Comparison of ENCODE assay signal across 8 mouse cellular contexts in genomic region chr10:21465806-21466377, GRCm38 (mm10).
DNase-seq lines count a peak whose midpoint lies in the region; ATAC-seq lines count a peak whose summit lies in the region.

No protein-coding gene starts in this region.

- peak; percentile 17 for DNase-seq in forebrain, embryonic 10.5 days (ENCODE audit: extremely low spot score, low spot score)
- DNase-seq in kidney, adult 18-20 months = no peak
- peak; percentile 17 for DNase-seq in urinary bladder, postnatal 14 days (ENCODE audit: low spot score)
- no peak for DNase-seq in urinary bladder, adult 18-20 months (ENCODE audit: low spot score in 2 of 2)
- no peak for DNase-seq in left cerebral cortex, postnatal 25 days (ENCODE audit: low spot score in 2 of 2)

- no peak for ATAC-seq in forebrain, embryonic 12.5 days (ENCODE audit: low FRiP score)
- no peak for ATAC-seq in kidney, embryonic 15.5 days (replicated peaks; ENCODE audit: low FRiP score)
- ATAC-seq in megakaryocyte progenitor cell, adult 5-6 weeks (replicated peaks; ENCODE audit: poor library complexity) = no peak

- H3K4me2 ChIP-seq in forebrain, embryonic 12.5 days = no peak overlapping the region
- H3K4me2 ChIP-seq in kidney, embryonic 15.5 days = peak overlapping the region; percentile 40

- H3K36me3 ChIP-seq in forebrain, embryonic 10.5 days (replicated peaks) = no peaks in the 10 kb centered on the region
- H3K36me3 ChIP-seq in forebrain, embryonic 12.5 days (replicated peaks) = no peaks in the 10 kb centered on the region
- no peaks in the 10 kb centered on the region for H3K36me3 ChIP-seq in kidney, embryonic 15.5 days

- no peaks in the 10 kb centered on the region for H3K9me3 ChIP-seq in forebrain, embryonic 10.5 days
- H3K9me3 ChIP-seq in forebrain, embryonic 12.5 days = no peaks in the 10 kb centered on the region
- no peaks in the 10 kb centered on the region for H3K9me3 ChIP-seq in kidney, embryonic 15.5 days (replicated peaks)

- no peak overlapping the region for H3K4me3 ChIP-seq in forebrain, embryonic 10.5 days
- H3K4me3 ChIP-seq in forebrain, embryonic 12.5 days (replicated peaks) = no peak overlapping the region
- H3K4me3 ChIP-seq in kidney, embryonic 15.5 days (replicated peaks) = no peak overlapping the region

- peaks cover 69% of the 10 kb centered on the region for H3K27me3 ChIP-seq in forebrain, embryonic 10.5 days (ENCODE audit: poor library complexity, severe bottlenecking)
- peaks cover 30% of the 10 kb centered on the region for H3K27me3 ChIP-seq in forebrain, embryonic 12.5 days
- no peaks in the 10 kb centered on the region for H3K27me3 ChIP-seq in kidney, embryonic 15.5 days

- WGBS in forebrain, embryonic 10.5 days = 67% methylated on average over 7 of the region's 7 CpGs
- 67% methylated on average over 7 of the region's 7 CpGs for WGBS in forebrain, embryonic 12.5 days
- 45% methylated on average over 7 of the region's 7 CpGs for WGBS in kidney, embryonic 15.5 days

- H3K4me1 ChIP-seq in forebrain, embryonic 10.5 days = peaks cover 40% of the 10 kb centered on the region
- H3K4me1 ChIP-seq in forebrain, embryonic 12.5 days = peaks cover 11% of the 10 kb centered on the region
- H3K4me1 ChIP-seq in kidney, embryonic 15.5 days = peaks cover 23% of the 10 kb centered on the region; the same call in 1 of the 2 replicates

- intact Hi-C loops in left cerebral cortex, postnatal 25 days (cut with DNase I) = loop anchor here (1.0 to 5.0 kb wide), 5 partner anchors 83 to 529 kb away; partner anchors contain the start of gene Sgk1

- H3K9ac ChIP-seq in forebrain, embryonic 12.5 days = no peak overlapping the region
- H3K9ac ChIP-seq in kidney, embryonic 15.5 days = no peak overlapping the region

- H3K27ac ChIP-seq in forebrain, embryonic 10.5 days = no peak overlapping the region
- no peak overlapping the region for H3K27ac ChIP-seq in forebrain, embryonic 12.5 days
- no peak overlapping the region for H3K27ac ChIP-seq in kidney, embryonic 15.5 days

Comparison
In these comparisons a context has a peak if more than half of its experiments do, and no peak if none do; other contexts are left out.
1. DNase-seq: peak in forebrain, embryonic 10.5 days (single experiment) and urinary bladder, postnatal 14 days (single experiment); none in kidney, adult 18-20 months (single experiment), urinary bladder, adult 18-20 months (0 of 2) and left cerebral cortex, postnatal 25 days (0 of 2).